Mouse (Mus musculus): ENCODE data around the gene Akap7. TPM values are rescaled to one million over a fixed set of nuclear protein-coding genes. Genes with fewer than 3 reads are reported as not detected.

The Akap7 gene
- polyA plus RNA-seq, 1 experiment: 10.6 TPM

DNA sequence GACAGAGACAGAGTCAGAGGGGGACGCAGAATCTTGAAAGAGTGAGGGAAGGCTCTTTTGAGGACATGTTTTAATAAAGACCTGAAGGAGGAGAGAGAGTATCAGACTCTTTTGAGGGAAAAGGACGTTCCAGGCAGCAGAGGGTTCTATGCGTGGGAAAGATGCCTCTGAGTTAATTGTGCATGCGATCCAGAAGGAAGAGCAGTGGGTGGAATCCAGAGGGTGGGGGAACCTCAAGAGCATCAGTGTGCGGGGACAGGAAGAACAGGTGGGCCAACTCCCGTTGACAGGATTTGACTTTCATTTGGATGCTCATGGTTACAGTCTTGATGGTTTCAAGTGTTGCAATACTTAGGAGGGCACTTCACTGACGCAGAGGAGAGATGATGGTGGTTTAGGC, 22.4 kb upstream of the Akap7 start:
- no peaks in the 10 kb centered on the region for H3K36me3 ChIP-seq (ENCODE audit: control insufficient read depth, insufficient read depth, low read length)
- 91% methylated on average over 7 of the region's 7 CpGs for WGBS
- no peaks in the 10 kb centered on the region for H3K27me3 ChIP-seq (ENCODE audit: control insufficient read depth, insufficient read depth, low read length)
- H3K27ac ChIP-seq (ENCODE audit: insufficient read depth, low read depth, low read length): no peak overlapping the region
- TF ChIP-seq POLR2A (IDR thresholded peaks at IDR 0.05; ENCODE audit: low read depth, low read length) (no peak), CTCF (IDR thresholded peaks at IDR 0.05; ENCODE audit: extremely low read depth, insufficient read length, insufficient replicate concordance, low read depth, low read length) (no peak)
- H3K4me3 ChIP-seq (ENCODE audit: low read depth, low read length): no peak overlapping the region
- H3K4me1 ChIP-seq (ENCODE audit: control insufficient read depth, insufficient read depth, insufficient read length, low read length): no peaks in the 10 kb centered on the region

DNA sequence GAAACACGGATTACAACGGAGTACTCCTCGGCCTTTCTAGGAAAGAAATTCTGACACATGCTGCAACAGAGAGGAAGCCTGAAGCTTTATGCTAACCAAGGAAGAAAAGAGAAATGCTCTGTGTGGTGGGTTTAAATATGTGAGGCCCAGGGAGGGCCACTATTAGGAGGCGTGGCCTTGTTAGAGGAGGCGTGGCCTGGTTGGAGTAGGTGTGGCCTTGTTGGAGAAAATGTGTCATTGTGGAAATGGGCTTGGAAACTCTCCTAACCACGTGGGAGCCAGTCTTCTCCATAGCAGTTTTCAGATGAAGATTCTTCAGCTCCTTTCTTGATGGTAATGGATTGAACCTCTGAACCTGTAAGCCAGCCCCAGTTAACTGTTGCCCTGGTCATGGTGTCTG, 19.8 kb upstream of the Akap7 start:
- no peaks in the 10 kb centered on the region for H3K4me1 ChIP-seq (ENCODE audit: control insufficient read depth, insufficient read depth, insufficient read length, low read length)
- no peaks in the 10 kb centered on the region for H3K36me3 ChIP-seq (ENCODE audit: control insufficient read depth, insufficient read depth, low read length)
- no peak for TF ChIP-seq POLR2A (IDR thresholded peaks at IDR 0.05; ENCODE audit: low read depth, low read length)
- TF ChIP-seq CTCF (IDR thresholded peaks at IDR 0.05; ENCODE audit: extremely low read depth, insufficient read length, insufficient replicate concordance, low read depth, low read length): no peak
- WGBS: 81% methylated on average over 6 of the region's 6 CpGs
- H3K27me3 ChIP-seq (ENCODE audit: control insufficient read depth, insufficient read depth, low read length): no peaks in the 10 kb centered on the region
- H3K4me3 ChIP-seq (ENCODE audit: low read depth, low read length): no peak overlapping the region
- H3K27ac ChIP-seq (ENCODE audit: insufficient read depth, low read depth, low read length): no peak overlapping the region

DNA sequence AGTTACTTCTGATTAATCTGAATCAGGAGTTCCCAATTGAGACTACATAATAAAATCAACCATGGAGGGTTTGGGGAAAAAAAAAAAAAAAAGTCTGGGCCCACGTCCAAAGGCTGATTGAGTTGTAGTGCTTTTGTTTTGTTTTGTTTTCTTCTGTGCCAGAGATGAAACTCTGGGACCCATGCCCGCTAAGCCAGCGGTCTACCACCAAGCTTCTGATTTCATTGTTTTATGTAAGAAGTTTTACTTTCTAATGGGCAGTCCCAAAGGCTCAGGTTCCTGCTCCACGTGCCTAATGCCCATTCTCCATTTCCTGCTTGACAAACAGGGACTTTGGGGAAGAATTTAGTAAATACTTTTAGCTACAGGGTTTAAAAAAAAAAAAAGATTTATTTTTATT, 18.0 kb upstream of the Akap7 start:
- Histone ChIP-seq H3K27ac (ENCODE audit: insufficient read depth, low read depth, low read length) (no peak overlapping the region), H3K4me3 (ENCODE audit: low read depth, low read length) (no peak overlapping the region), H3K36me3 (ENCODE audit: control insufficient read depth, insufficient read depth, low read length) (no peaks in the 10 kb centered on the region), H3K4me1 (ENCODE audit: control insufficient read depth, insufficient read depth, insufficient read length, low read length) (no peaks in the 10 kb centered on the region), H3K27me3 (ENCODE audit: control insufficient read depth, insufficient read depth, low read length) (no peaks in the 10 kb centered on the region)
- TF ChIP-seq CTCF (IDR thresholded peaks at IDR 0.05; ENCODE audit: extremely low read depth, insufficient read length, insufficient replicate concordance, low read depth, low read length) (no peak), POLR2A (IDR thresholded peaks at IDR 0.05; ENCODE audit: low read depth, low read length) (no peak)
- WGBS: 64% methylated on average over 4 of the region's 4 CpGs

DNA sequence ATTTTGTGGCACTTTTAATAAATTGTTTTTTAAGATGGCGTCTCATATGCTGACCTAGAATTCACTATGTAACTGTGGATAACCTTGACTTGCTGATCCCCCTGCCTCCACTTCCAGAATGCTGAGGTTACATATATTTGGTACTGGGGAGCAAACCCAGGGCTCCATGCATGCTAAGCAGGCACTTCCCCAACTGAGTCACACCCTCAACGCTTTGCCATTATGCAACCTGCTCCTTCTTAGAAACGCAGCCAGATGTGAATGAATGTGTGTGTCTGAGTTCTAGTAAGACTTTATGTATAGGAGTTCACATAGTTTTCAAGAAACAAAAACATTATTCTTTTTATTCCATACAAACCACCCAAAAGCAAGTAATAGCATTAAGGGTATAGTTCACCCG, 13.5 kb upstream of the Akap7 start:
- no peak overlapping the region for H3K27ac ChIP-seq (ENCODE audit: insufficient read depth, low read depth, low read length)
- no peaks in the 10 kb centered on the region for H3K27me3 ChIP-seq (ENCODE audit: control insufficient read depth, insufficient read depth, low read length)
- H3K4me3 ChIP-seq (ENCODE audit: low read depth, low read length): no peak overlapping the region
- TF ChIP-seq POLR2A (IDR thresholded peaks at IDR 0.05; ENCODE audit: low read depth, low read length) (no peak), CTCF (IDR thresholded peaks at IDR 0.05; ENCODE audit: extremely low read depth, insufficient read length, insufficient replicate concordance, low read depth, low read length) (no peak)
- H3K36me3 ChIP-seq (ENCODE audit: control insufficient read depth, insufficient read depth, low read length): no peaks in the 10 kb centered on the region
- no peaks in the 10 kb centered on the region for H3K4me1 ChIP-seq (ENCODE audit: control insufficient read depth, insufficient read depth, insufficient read length, low read length)
- 86% methylated on average over 4 of the region's 4 CpGs for whole genome bisulfite sequencing

DNA sequence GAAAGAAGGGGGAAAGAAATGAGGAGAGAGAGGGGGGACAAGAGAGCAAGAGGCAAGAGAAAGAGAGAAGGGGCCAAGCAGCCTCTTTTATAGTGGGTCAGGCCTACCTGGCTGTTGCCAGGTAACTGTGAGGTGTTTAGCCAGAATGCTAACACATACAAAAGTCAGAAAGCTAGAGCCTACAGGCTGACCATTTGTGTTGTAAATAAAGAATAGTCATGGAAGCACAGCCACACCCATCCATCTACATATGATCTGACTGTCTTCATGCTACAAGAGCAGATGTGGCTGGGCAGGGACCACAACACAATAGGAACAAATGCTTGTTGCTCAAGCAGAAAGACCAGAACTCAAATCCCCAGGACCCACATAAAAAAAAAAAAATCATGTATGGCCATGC, 11.9 kb upstream of the Akap7 start:
- Histone ChIP-seq H3K27me3 (ENCODE audit: control insufficient read depth, insufficient read depth, low read length) (no peaks in the 10 kb centered on the region), H3K4me1 (ENCODE audit: control insufficient read depth, insufficient read depth, insufficient read length, low read length) (no peaks in the 10 kb centered on the region), H3K4me3 (ENCODE audit: low read depth, low read length) (no peak overlapping the region), H3K36me3 (ENCODE audit: control insufficient read depth, insufficient read depth, low read length) (no peaks in the 10 kb centered on the region), H3K27ac (ENCODE audit: insufficient read depth, low read depth, low read length) (no peak overlapping the region)
- TF ChIP-seq CTCF (IDR thresholded peaks at IDR 0.05; ENCODE audit: extremely low read depth, insufficient read length, insufficient replicate concordance, low read depth, low read length) (no peak), POLR2A (IDR thresholded peaks at IDR 0.05; ENCODE audit: low read depth, low read length) (no peak)

DNA sequence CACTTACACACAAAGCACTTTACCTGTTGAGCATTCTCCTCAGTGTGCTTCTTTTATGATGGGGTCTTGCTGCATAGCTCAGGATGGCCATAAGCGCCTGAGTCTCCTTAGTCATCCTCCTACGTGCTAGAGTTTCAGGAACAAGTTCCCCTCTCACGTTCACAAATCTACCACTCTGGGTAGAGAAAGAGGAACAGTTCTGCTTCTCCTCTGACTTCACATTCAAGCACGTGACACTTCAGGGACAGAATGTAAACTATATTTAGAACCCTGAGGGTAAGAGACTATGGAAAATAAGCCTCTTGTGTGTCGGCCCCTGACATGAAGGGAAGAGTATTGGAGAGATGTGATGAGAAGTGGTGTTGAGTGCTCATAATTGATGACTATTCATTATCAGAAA, 10.7 kb upstream of the Akap7 start:
- WGBS: 77% methylated on average over 5 of the region's 5 CpGs

DNA sequence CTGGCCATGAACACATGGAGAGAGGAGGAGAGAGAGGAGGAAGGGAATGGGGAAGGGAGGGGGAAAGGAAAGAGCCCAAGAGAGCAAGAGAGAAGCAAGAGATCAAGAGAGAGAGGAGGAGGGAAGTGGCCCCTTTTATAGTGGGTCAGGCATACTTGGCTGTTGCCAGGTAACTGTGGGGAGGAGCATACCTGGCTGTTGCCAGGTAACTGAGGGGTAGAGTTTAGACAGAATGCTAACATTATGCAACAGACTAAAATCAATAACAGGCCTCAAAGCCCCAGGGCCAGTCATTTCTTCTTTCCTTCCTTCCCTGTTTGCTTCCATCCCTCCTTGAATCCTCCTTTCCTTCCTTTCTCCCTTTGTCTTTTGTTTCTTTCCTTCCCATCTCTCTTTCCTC, 10.0 kb upstream of the Akap7 start:
- H3K36me3 ChIP-seq (ENCODE audit: control insufficient read depth, insufficient read depth, low read length): no peaks in the 10 kb centered on the region
- H3K4me3 ChIP-seq (ENCODE audit: low read depth, low read length): no peak overlapping the region
- TF ChIP-seq CTCF (IDR thresholded peaks at IDR 0.05; ENCODE audit: extremely low read depth, insufficient read length, insufficient replicate concordance, low read depth, low read length) (no peak), POLR2A (IDR thresholded peaks at IDR 0.05; ENCODE audit: low read depth, low read length) (no peak)
- H3K27me3 ChIP-seq (ENCODE audit: control insufficient read depth, insufficient read depth, low read length): no peaks in the 10 kb centered on the region
- H3K27ac ChIP-seq (ENCODE audit: insufficient read depth, low read depth, low read length): no peak overlapping the region
- H3K4me1 ChIP-seq (ENCODE audit: control insufficient read depth, insufficient read depth, insufficient read length, low read length): peaks cover 2% of the 10 kb centered on the region; the same call in 1 of the 2 replicates

More for the DNA sequence above, 10.7 kb upstream of the Akap7 start:
- H3K4me3 ChIP-seq (ENCODE audit: low read depth, low read length): no peak overlapping the region
- no peak overlapping the region for H3K27ac ChIP-seq (ENCODE audit: insufficient read depth, low read depth, low read length)
- no peaks in the 10 kb centered on the region for H3K27me3 ChIP-seq (ENCODE audit: control insufficient read depth, insufficient read depth, low read length)
- H3K36me3 ChIP-seq (ENCODE audit: control insufficient read depth, insufficient read depth, low read length): no peaks in the 10 kb centered on the region
- no peak for TF ChIP-seq CTCF (IDR thresholded peaks at IDR 0.05; ENCODE audit: extremely low read depth, insufficient read length, insufficient replicate concordance, low read depth, low read length)
- no peak for TF ChIP-seq POLR2A (IDR thresholded peaks at IDR 0.05; ENCODE audit: low read depth, low read length)
- peaks cover 2% of the 10 kb centered on the region; the same call in 1 of the 2 replicates for H3K4me1 ChIP-seq (ENCODE audit: control insufficient read depth, insufficient read depth, insufficient read length, low read length)
